Mouse (Mus musculus) E14TG2a.4 (cell line): ENCODE results near the gene Lrrn3.

Experiments used
- CTCF ChIP-seq: conservative IDR thresholded peaks from 2 replicates; pipeline ENCODE4 v1.5.1; 2014; ENCODE audit warnings: low read length
- POU5F1 ChIP-seq: IDR thresholded peaks from 2 replicates; pipeline ENCODE4 v1.6.1; 2014; ENCODE audit warnings: low read length, borderline replicate concordance

- TF ChIP-seq CTCF (no peak), POU5F1 (no peak)
Measured at GRCm38 (mm10) chr12:41484689-41485511, 1.3 kb downstream of the Lrrn3 start.
